Mouse (Mus musculus): ENCODE measurements around the gene Lpin2. TPM values are rescaled to one million over a fixed set of nuclear protein-coding genes. Genes with fewer than 3 reads are reported as not detected.

Gene Lpin2
- total RNA-seq (2017), result 66.3 and 97.0 TPM in 2 replicates

GRCm38 (mm10) chr17:71182211-71182721, at the start of gene Lpin2:
Gene Lpin2 (plus strand): TSS chr17:71182560.
- ATAC-seq (replicated peaks; ENCODE audit: low read depth, poor library complexity, severe bottlenecking), result peak; percentile 30

GRCm38 (mm10) chr17:71132856-71133439, 49.4 kb upstream of the Lpin2 start:
- ATAC-seq (replicated peaks; ENCODE audit: low read depth, poor library complexity, severe bottlenecking), result peak; percentile 48

- ATAC-seq (replicated peaks; ENCODE audit: low read depth, poor library complexity, severe bottlenecking), result no peak
Observed at GRCm38 (mm10) chr17:71134441-71134955, 47.9 kb upstream of the Lpin2 start.

GRCm38 (mm10) chr17:71135108-71135507, 47.3 kb upstream of the Lpin2 start:
- ATAC-seq (replicated peaks; ENCODE audit: low read depth, poor library complexity, severe bottlenecking), result peak; percentile 73

GRCm38 (mm10) chr17:71135866-71136265, 46.5 kb upstream of the Lpin2 start:
- ATAC-seq (replicated peaks; ENCODE audit: low read depth, poor library complexity, severe bottlenecking), result no peak

- no peak for ATAC-seq (replicated peaks; ENCODE audit: low read depth, poor library complexity, severe bottlenecking)
Observed at GRCm38 (mm10) chr17:71136384-71137333, 45.7 kb upstream of the Lpin2 start.

GRCm38 (mm10) chr17:71137334-71137721, 45.0 kb upstream of the Lpin2 start:
- no peak for ATAC-seq (replicated peaks; ENCODE audit: low read depth, poor library complexity, severe bottlenecking)

GRCm38 (mm10) chr17:71142068-71142467, 40.3 kb upstream of the Lpin2 start:
- no peak for ATAC-seq (replicated peaks; ENCODE audit: low read depth, poor library complexity, severe bottlenecking)

GRCm38 (mm10) chr17:71143155-71143554, 39.2 kb upstream of the Lpin2 start:
- peak; percentile 18; the same call in 1 of the 2 replicates for ATAC-seq (replicated peaks; ENCODE audit: low read depth, poor library complexity, severe bottlenecking)

GRCm38 (mm10) chr17:71144322-71145116, 37.8 kb upstream of the Lpin2 start:
- ATAC-seq (replicated peaks; ENCODE audit: low read depth, poor library complexity, severe bottlenecking), result no peak

- ATAC-seq (replicated peaks; ENCODE audit: low read depth, poor library complexity, severe bottlenecking), result no peak; the same call in 1 of the 2 replicates
Observed at GRCm38 (mm10) chr17:71145248-71145961, 37.0 kb upstream of the Lpin2 start.

GRCm38 (mm10) chr17:71153356-71153755, 29.0 kb upstream of the Lpin2 start:
- no peak for ATAC-seq (replicated peaks; ENCODE audit: low read depth, poor library complexity, severe bottlenecking)

- no peak for ATAC-seq (replicated peaks; ENCODE audit: low read depth, poor library complexity, severe bottlenecking)
Observed at GRCm38 (mm10) chr17:71155271-71155670, 27.1 kb upstream of the Lpin2 start.

- ATAC-seq (replicated peaks; ENCODE audit: low read depth, poor library complexity, severe bottlenecking), result no peak
Observed at GRCm38 (mm10) chr17:71159152-71159567, 23.2 kb upstream of the Lpin2 start.

- ATAC-seq (replicated peaks; ENCODE audit: low read depth, poor library complexity, severe bottlenecking), result no peak
Observed at GRCm38 (mm10) chr17:71159720-71160119, 22.6 kb upstream of the Lpin2 start.

GRCm38 (mm10) chr17:71160244-71160995, 21.9 kb upstream of the Lpin2 start:
- ATAC-seq (replicated peaks; ENCODE audit: low read depth, poor library complexity, severe bottlenecking), result peak; percentile 43; the same call in 1 of the 2 replicates

- ATAC-seq (replicated peaks; ENCODE audit: low read depth, poor library complexity, severe bottlenecking), result peak; percentile 93
Observed at GRCm38 (mm10) chr17:71164991-71165390, 17.4 kb upstream of the Lpin2 start.

- no peak for ATAC-seq (replicated peaks; ENCODE audit: low read depth, poor library complexity, severe bottlenecking)
Observed at GRCm38 (mm10) chr17:71168205-71168815, 14.1 kb upstream of the Lpin2 start.

All from common myeloid progenitor, adult 5-6 weeks (primary cell).